Mouse (Mus musculus): Measurements from ENCODE around the gene Cryzl1.

DNA sequence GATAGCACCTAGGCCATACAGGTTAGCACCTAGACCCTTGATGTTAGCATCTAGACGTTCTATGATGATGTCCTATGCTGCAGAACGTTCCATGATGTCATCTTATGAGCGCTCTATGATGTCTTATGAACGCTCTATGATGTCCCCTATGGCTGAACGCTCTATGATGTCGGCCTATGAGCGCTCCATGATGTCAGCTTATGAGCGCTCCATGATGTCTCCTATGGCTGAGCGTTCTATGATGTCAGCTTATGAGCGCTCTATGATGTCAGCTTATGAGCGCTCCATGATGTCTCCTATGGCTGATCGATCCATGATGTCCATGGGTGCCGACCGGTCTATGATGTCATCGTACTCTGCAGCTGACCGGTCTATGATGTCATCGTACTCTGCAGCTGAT, 71.5 kb downstream of the Cryzl1 start:
- no peak for TF ChIP-seq CTCF (IDR thresholded peaks at IDR 0.05; ENCODE audit: borderline replicate concordance, control insufficient read depth, extremely low read depth, insufficient read depth, low read length, poor library complexity)
- TF ChIP-seq POLR2A (IDR thresholded peaks at IDR 0.05; ENCODE audit: control insufficient read depth, extremely low read depth, insufficient read depth, low read length, poor library complexity), result no peak

All from thymus, adult 2 months (tissue).